Mouse (Mus musculus) embryonic stem cell, embryonic (primary cell): Measurements from ENCODE around the gene Emx2.

Experiments used
- CTCF ChIA-PET, 4 experiments: fragments of 300-600 bp in 2 of 4; fragments of 350-600 bp in 2 of 4; sonication (Branson Sonifier 250); formaldehyde crosslinking; loops; one replicate each; lab custom pipeline; 2022; ENCODE audit warnings: inconsistent platforms in 2 of 4; lab: Charles Lee
- POLR2A ChIA-PET, 4 experiments: fragments of 300-600 bp in 2 of 4; fragments of 350-600 bp in 2 of 4; sonication (Branson Sonifier 250); formaldehyde crosslinking; loops; one replicate each; lab custom pipeline; 2022; ENCODE audit warnings: antibody characterized with exemption in 4 of 4, inconsistent platforms in 1 of 4; lab: Charles Lee

Emx2 gene

DNA sequence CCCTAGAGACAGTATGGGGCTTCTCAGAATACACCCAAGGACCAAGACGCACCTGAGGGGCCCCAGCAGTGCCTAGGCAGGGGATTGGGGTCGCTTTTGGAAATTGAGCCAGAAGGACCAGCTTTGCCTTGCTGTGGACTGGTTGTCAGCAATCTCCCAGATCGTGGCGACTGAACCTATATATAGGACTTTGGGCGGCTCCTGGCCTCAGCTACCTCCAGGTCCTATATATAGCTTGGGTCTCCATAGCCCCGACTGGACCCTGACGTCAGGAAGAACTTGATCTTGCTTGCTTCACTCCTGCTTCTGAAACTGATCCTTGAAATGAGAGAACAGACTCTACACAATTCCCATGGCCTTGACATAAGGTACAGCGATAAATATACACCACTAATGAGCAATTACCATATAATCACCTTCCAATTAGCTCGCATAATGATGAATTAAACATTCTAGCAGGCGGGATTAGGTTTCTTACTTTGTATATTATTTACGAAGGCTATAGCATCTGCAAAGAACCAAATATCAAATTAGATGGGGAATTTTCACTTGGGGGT, 12.0 kb downstream of the Emx2 start:
- POLR2A ChIA-PET: interaction anchor here in 1 of 4 experiments (1.5 kb wide), 1 partner anchor 8 kb away, joined by 7 read pairs; no protein-coding TSS in a partner anchor
- CTCF ChIA-PET: interaction anchor here in 2 of 4 experiments (0.6 to 1.2 kb wide), 3 partner anchors 13 to 127 kb away, joined by 3 to 4 read pairs (median 4); no protein-coding TSS in a partner anchor

DNA sequence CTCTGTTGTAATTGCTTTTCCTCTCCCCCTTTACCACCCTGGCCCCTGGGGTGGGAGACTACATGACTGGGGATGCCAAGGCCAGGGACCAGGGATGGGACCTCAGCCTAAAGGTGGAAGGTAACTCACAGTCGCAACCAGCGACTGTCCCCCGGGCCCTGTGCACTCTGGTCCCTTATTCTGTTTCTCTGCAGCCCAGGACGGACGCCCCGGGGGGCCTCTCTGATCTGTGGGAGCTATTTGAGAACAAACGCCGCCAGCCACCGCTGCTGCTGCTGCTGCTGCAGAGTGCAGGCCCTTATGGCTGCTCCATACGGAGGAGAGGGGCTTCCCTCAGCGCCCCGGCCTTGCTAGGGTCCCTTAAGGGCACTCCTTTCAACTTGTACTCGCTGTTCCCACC, 12.7 kb downstream of the Emx2 start:
- ChIA-PET POLR2A (interaction anchor here in 2 of 4 experiments (0.5 to 1.1 kb wide), 2 partner anchors 9 to 13 kb away, joined by 3 to 4 read pairs; no protein-coding TSS in a partner anchor), CTCF (interaction anchor here in 1 of 4 experiments (0.9 to 1.4 kb wide), 4 partner anchors 17 to 869 kb away, joined by 3 to 4 read pairs (median 4); no protein-coding TSS in a partner anchor)

GRCm38 (mm10) chr19:59472844-59473243, 14.7 kb downstream of the Emx2 start:
- CTCF ChIA-PET: no interaction called here
- POLR2A ChIA-PET: no interaction called here

- POLR2A ChIA-PET: no interaction called here
- CTCF ChIA-PET: no interaction called here
These were observed 21.7 kb downstream of the Emx2 start for GRCm38 (mm10) chr19:59479912-59480311.

GRCm38 (mm10) chr19:59480563-59480962, 22.4 kb downstream of the Emx2 start:
- CTCF ChIA-PET: no interaction called here
- POLR2A ChIA-PET: no interaction called here

DNA sequence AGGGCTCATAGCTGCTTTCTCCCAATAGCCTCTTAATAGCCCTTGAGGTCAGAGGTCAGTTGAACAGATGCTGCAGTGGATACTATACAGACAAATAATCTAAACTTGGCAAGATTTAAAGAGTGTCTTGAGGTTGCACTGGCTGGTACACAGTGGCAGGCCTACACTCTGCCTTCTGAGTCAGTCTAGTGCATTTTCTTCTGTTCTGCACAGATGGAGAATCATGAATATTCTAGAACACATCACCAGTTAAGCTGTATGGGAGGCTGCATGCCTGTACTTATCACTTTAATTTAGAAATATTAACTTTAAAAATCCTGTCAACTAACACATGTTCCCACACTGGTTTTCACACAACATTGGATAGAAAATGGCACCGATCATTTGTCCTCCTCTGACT, 34.1 kb downstream of the Emx2 start:
- ChIA-PET CTCF (no interaction called here), POLR2A (no interaction called here)

- ChIA-PET POLR2A (no interaction called here), CTCF (no interaction called here)
These were observed 38.7 kb downstream of the Emx2 start for GRCm38 (mm10) chr19:59496832-59497231.

DNA sequence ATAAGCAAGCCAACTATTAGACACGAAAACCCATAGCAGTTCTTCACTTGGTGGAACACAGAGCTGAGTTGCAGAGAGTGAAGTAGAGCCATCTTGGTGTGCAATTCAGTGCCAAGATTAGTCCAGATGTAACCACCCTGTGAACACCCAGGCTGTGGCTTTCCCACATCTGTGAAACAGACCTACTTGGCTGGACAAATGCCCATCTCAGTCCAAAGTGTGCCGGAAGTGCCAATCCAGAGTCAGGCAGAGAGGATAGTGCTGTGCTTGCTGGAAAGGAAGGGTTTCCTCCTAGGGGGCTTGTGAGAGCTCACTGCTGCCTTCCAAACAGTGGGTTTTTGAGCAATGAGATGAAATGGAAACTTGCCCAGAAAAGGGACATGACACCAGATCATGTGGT, 50.7 kb downstream of the Emx2 start:
- POLR2A ChIA-PET: no interaction called here
- CTCF ChIA-PET: interaction anchor here in 2 of 4 experiments (0.6 kb wide), 2 partner anchors 231 to 1211 kb away, joined by 3 to 4 read pairs; no protein-coding TSS in a partner anchor

DNA sequence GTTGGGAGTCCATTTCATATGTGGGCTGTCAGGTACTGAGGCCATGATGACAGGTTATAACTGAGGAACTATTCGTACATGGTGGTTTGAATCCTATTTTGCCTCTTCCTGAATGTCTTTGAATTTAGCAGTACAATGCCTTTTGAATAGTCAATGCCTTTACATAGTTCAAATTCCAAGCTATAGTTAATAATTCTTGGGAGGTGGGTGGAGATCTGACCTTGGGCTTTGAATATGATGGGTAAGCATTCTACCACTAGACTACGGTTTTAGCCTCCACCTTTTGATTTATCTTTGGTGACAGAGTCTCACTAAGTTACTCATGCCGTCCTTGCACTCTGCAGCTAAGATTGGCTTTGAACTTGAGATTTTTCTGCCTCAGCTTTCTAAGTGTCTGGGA, 55.0 kb downstream of the Emx2 start:
- ChIA-PET CTCF (no interaction called here), POLR2A (no interaction called here)
